Mouse (Mus musculus) kidney, postnatal 25 days (tissue): Measurements from ENCODE around the gene Gm17677.

Experiments used
- DNase-seq, 2 experiments: peaks; one replicate each; pipeline ENCODE4 v3.0.0; 2021; ENCODE audit warnings: mixed read lengths in 2 of 2

Gene Gm17677

GRCm38 (mm10) chr9:35740749-35741148 is at the start of gene Gm17677:
TSS of gene Gm17677 (plus strand) at chr9:35741049.
- DNase-seq = no peak

- DNase-seq = no peak
These were observed 48.9 kb upstream of the Gm17677 start for GRCm38 (mm10) chr9:35691924-35692323.

- DNase-seq = no peak
These were observed 33.6 kb upstream of the Gm17677 start for GRCm38 (mm10) chr9:35707265-35707664.

- DNase-seq = no peak
These were observed 16.0 kb downstream of the Gm17677 start for GRCm38 (mm10) chr9:35756843-35757242.

- DNase-seq = no peak
These were observed 37.2 kb downstream of the Gm17677 start, which contains the start of gene Gm17727 for GRCm38 (mm10) chr9:35778009-35778408. TSS of gene Gm17727 (minus strand) at chr9:35778109.

- no peak for DNase-seq
These were observed 49.2 kb downstream of the Gm17677 start, which contains the start of the genes Gm27235 and D730048I06Rik for GRCm38 (mm10) chr9:35790001-35790400. TSS of gene Gm27235 (minus strand) at chr9:35790101. TSS of gene D730048I06Rik (minus strand) at chr9:35790112.
